Mouse (Mus musculus) heart, embryonic 16.5 days (tissue): ENCODE results near the gene Masp1. TPM values are rescaled to one million over a fixed set of nuclear protein-coding genes. Genes with fewer than 3 reads are reported as not detected.
A peak's percentile ranks its signal among the peaks of the same experiment; 100 is the strongest.

Experiments
- ATAC-seq: fragments of 200-750 bp; cut with Nextera tagmentation; replicated peaks from 2 replicates; pipeline ENCODE4 v1.8.0; 2017; ENCODE audit warnings: moderate number of reproducible peaks; ENCODE audit not compliant: insufficient read depth, low FRiP score; ENCODE audit errors: extremely low read depth
- H3K27ac ChIP-seq: fragments of 300-500 bp; sonication (generic); 2 replicates; pipeline ENCODE4 v1.5.1; 2014; ENCODE audit warnings: mild to moderate bottlenecking, low read length, control low read depth, moderate library complexity
- H3K27me3 ChIP-seq: fragments of 300-500 bp; sonication (generic); 2 replicates; pipeline ENCODE4 v1.6.1; 2014; ENCODE audit warnings: low read length, mixed read lengths; ENCODE audit not compliant: control insufficient read depth, insufficient read depth
- H3K36me3 ChIP-seq: fragments of 300-500 bp; sonication (generic); 2 replicates; pipeline ENCODE4 v1.6.1; 2014; ENCODE audit not compliant: control insufficient read depth, insufficient read depth
- H3K4me1 ChIP-seq: fragments of 300-500 bp; sonication (generic); 2 replicates; pipeline ENCODE4 v1.6.1; 2014; ENCODE audit warnings: low read length, mixed read lengths; ENCODE audit not compliant: control insufficient read depth, insufficient read depth
- H3K4me2 ChIP-seq: fragments of 300-500 bp; sonication (generic); 2 replicates; pipeline ENCODE4 v1.6.1; 2014; ENCODE audit warnings: low read depth, mild to moderate bottlenecking, control low read depth, low read length
- H3K4me3 ChIP-seq: fragments of 300-500 bp; sonication (generic); 2 replicates; pipeline ENCODE4 v1.5.1; 2014; ENCODE audit warnings: mild to moderate bottlenecking, control low read depth, low read length
- H3K9ac ChIP-seq: fragments of 300-500 bp; sonication (generic); 2 replicates; pipeline ENCODE4 v1.6.1; 2014; ENCODE audit warnings: low read length, control low read depth
- H3K9me3 ChIP-seq: fragments of 300-500 bp; sonication (generic); replicated peaks from 2 replicates; pipeline ENCODE4 v1.6.1; 2016; ENCODE audit warnings: low read length; ENCODE audit not compliant: control insufficient read depth
- WGBS: fragments of 180-500 bp; shearing (Covaris S2); extraction: QIAGEN DNeasy Blood & Tissue Kit; methylation state at CpG from one replicate; pipeline ENCODE4 v1.1.7; 2014; 5-methylcytosine and 5-hydroxymethylcytosine counted together
- polyA plus RNA-seq: library from polyadenylated mRNA; unstranded; fragments of >200 nt; fragmentation: Nextera tagmentation; extraction: Ambion mirVana; gene quantifications from 2 replicates; pipeline ENCODE4 v1.2.1, GENCODE M21; 2015

Gene Masp1
- polyA plus RNA-seq, 1 experiment from 2014 or later: 13.8 TPM

DNA sequence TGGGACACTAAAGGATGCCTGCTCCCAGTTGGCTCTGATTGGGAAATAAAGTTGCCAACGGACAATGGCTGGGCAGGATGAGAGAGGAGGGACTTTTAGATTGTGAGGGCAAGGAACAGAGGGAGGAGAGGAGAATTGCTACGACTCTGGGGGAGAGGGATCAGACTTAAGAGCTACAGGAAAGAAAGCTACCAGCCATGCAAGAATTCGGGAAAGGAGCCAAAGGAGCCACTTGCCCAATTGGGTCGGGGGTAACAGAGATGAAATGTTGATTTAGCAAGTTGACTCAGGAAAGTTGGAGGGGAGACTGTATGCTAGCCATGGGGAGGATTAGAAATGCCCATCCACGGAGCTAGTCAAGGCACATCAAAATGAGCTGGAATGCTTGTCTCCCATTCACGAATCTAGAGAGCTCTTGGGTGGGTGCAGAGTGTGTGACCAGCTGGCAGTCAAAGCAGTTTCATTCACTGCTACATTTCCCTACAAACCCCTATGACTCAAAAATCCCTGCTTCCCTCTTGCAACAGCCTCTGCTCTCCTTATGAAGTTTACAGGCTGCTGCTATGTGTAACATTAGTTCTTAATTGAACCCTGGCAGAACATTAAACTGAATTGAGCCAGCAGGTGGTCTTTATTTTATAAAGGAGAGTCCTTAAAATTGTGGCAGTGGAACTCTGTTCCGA lies 61.6 kb downstream of the Masp1 start:
- ATAC-seq: no peak
- WGBS: 46% methylated on average over 7 of the region's 7 CpGs
- H3K4me2 ChIP-seq: no peak overlapping the region

DNA sequence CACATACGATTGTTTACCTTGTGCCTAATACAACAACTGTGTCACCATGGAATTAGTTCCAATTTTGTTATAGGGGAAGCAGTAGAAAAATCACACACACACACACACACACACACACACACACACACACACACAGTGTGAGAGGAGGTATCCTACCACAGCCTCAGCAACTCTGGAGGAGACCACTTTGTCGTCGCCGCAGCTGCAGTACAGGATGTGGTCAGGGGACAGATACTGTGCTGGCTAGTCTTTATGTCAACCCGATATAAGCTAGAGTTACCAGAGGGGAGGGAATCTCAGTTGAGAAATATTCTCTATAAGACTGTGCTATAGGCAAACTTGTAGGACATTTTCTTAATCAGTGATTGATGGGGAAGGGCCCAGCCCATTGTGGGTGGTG lies 63.3 kb downstream of the Masp1 start:
- H3K4me3 ChIP-seq: no peak overlapping the region
- ATAC-seq: no peak
- H3K9me3 ChIP-seq: no peaks in the 10 kb centered on the region
- H3K4me2 ChIP-seq: no peak overlapping the region
- no peak overlapping the region for H3K9ac ChIP-seq
- no peaks in the 10 kb centered on the region for H3K36me3 ChIP-seq
- 78% methylated on average over 5 of the region's 5 CpGs for WGBS
- 0 out of 2 replicates have a peak, but pooled peaks cover 2% of the 10 kb centered on the region for H3K4me1 ChIP-seq
- H3K27ac ChIP-seq: no peak overlapping the region
- no peaks in the 10 kb centered on the region for H3K27me3 ChIP-seq

More for the DNA sequence above, 61.6 kb downstream of the Masp1 start:
- H3K9me3 ChIP-seq: no peaks in the 10 kb centered on the region
- no peaks in the 10 kb centered on the region for H3K36me3 ChIP-seq
- 0 out of 2 replicates have a peak, but pooled peaks cover 2% of the 10 kb centered on the region for H3K4me1 ChIP-seq
- no peaks in the 10 kb centered on the region for H3K27me3 ChIP-seq
- H3K27ac ChIP-seq: no peak overlapping the region
- H3K9ac ChIP-seq: no peak overlapping the region
- H3K4me3 ChIP-seq: no peak overlapping the region

DNA sequence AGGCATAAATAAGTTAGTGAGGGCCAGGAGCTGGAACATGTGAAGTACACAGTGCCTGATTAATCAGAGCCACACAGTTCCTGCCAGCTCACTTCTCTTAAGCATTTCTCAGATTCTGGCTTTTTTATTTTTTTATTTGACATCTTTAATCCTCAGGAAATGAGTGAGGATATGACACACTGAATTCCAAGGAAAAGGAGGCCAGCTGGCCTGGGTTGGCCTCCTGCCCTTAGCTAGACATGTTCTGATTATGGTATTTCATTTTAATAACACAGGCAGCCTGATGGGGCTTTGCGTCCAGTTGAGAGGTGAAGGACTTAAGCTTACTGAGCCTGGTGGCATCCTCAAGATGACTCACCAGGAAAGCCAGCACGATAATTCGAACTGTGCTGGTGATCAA lies 64.1 kb downstream of the Masp1 start:
- Histone ChIP-seq H3K36me3 (no peaks in the 10 kb centered on the region), H3K27me3 (no peaks in the 10 kb centered on the region), H3K4me2 (no peak overlapping the region), H3K9ac (no peak overlapping the region), H3K4me1 (0 out of 2 replicates have a peak, but pooled peaks cover 2% of the 10 kb centered on the region), H3K9me3 (no peaks in the 10 kb centered on the region), H3K27ac (peak overlapping the region; percentile 51; the same call in 1 of the 2 replicates), H3K4me3 (no peak overlapping the region)
- peak; percentile 52; the same call in 1 of the 2 replicates for ATAC-seq
- 58% methylated on average over 3 of the region's 3 CpGs for WGBS

DNA sequence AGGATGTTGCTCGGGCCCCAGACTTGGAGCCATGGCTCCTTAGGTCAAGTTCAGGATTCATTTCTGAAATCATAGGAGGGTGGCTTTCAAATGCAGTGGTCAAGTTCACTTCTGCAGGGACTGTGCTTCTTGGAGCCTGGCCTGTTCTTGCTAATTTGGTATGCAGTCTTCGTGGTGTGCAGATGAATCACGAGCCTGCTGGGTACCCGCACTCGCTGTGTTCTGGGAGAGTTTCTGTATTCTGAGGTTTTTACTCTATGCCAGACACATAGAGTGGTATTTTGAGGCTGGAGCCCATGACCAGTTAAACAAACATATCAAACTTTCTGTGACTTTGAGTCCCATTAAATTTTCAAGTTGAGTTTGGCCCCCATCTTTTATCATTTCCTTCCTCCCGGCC lies 66.2 kb downstream of the Masp1 start:
- ATAC-seq: no peak
- 0 out of 2 replicates have a peak, but pooled peaks cover 2% of the 10 kb centered on the region for H3K4me1 ChIP-seq
- no peaks in the 10 kb centered on the region for H3K27me3 ChIP-seq
- 74% methylated on average over 6 of the region's 6 CpGs for WGBS
- no peaks in the 10 kb centered on the region for H3K36me3 ChIP-seq
- no peaks in the 10 kb centered on the region for H3K9me3 ChIP-seq
- no peak overlapping the region for H3K27ac ChIP-seq
- H3K4me3 ChIP-seq: no peak overlapping the region
- no peak overlapping the region for H3K9ac ChIP-seq
- H3K4me2 ChIP-seq: no peak overlapping the region

DNA sequence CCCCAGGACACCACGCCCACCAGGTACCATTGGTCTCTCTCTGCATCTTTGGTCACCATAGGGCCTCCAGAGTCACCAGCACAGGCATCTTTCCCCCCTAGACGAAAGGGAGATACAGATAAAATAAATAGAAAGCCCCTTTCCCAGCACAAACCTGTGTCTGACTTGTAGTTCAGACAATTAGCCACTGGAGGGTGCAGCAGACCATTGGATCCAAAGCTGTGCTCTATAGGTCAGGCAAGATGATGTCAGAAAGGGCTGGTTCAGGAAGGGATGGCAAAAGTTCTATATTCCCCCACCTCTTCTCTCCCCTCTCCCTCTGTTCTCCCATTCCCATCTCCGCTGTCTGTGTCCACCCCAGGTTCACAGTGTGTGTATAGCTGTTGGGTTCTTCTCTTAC lies 68.1 kb downstream of the Masp1 start:
- 19% methylated on average over 3 of the region's 3 CpGs for WGBS
- H3K9me3 ChIP-seq: no peaks in the 10 kb centered on the region
- ATAC-seq: no peak
- no peaks in the 10 kb centered on the region for H3K27me3 ChIP-seq
- H3K27ac ChIP-seq: no peak overlapping the region
- no peaks in the 10 kb centered on the region for H3K36me3 ChIP-seq
- H3K4me3 ChIP-seq: no peak overlapping the region
- no peak overlapping the region for H3K9ac ChIP-seq
- no peak overlapping the region for H3K4me2 ChIP-seq
- H3K4me1 ChIP-seq: 0 out of 2 replicates have a peak, but pooled peaks cover 2% of the 10 kb centered on the region

DNA sequence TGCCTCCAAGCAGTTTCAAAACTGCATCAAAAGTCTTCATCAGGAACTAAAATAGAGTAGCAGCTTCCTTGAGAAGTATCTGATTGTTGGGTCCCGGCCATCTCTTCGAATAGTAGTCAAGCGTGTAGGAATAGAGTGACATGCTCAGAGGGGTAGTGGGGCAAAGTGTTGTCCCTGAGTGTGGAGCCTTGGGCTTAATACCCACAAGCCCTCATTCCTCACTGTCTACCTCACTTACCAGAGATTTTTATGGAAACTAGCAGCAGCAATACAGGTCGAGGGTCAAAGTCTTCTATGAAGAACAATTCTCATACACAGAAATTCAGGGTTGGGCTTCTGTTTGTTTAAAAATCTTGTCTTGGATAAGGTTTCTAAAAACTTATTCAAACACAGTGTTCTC lies 69.8 kb downstream of the Masp1 start:
- WGBS: 75% methylated on average over 4 of the region's 4 CpGs
- no peak for ATAC-seq
- Histone ChIP-seq H3K4me2 (no peak overlapping the region), H3K9ac (no peak overlapping the region), H3K9me3 (no peaks in the 10 kb centered on the region), H3K27ac (no peak overlapping the region), H3K36me3 (no peaks in the 10 kb centered on the region), H3K27me3 (no peaks in the 10 kb centered on the region), H3K4me1 (no peaks in the 10 kb centered on the region), H3K4me3 (no peak overlapping the region)

DNA sequence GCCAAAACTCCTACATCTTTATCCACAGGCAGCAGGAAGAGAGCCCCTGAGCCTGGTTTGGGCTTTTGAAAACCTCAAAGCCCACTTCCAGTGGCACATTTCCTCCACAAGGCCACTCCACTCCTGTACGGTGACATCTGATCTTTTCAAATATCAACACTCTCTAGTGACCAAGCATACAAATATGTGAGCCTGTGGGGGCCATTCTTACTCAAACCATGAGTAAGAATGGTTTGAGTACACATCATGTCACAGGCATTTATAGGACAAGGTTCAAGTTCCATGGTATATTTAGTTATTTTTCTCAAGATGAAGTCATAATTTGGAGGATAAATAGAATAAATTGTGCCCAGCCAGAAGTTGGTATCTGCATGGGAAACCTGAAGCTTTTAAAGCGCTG lies 70.7 kb downstream of the Masp1 start:
- no peak for ATAC-seq
- 64% methylated on average over 2 of the region's 2 CpGs for WGBS
- Histone ChIP-seq H3K27ac (no peak overlapping the region), H3K9ac (no peak overlapping the region), H3K36me3 (no peaks in the 10 kb centered on the region), H3K9me3 (no peaks in the 10 kb centered on the region), H3K27me3 (no peaks in the 10 kb centered on the region), H3K4me3 (no peak overlapping the region), H3K4me1 (no peaks in the 10 kb centered on the region), H3K4me2 (no peak overlapping the region)

DNA sequence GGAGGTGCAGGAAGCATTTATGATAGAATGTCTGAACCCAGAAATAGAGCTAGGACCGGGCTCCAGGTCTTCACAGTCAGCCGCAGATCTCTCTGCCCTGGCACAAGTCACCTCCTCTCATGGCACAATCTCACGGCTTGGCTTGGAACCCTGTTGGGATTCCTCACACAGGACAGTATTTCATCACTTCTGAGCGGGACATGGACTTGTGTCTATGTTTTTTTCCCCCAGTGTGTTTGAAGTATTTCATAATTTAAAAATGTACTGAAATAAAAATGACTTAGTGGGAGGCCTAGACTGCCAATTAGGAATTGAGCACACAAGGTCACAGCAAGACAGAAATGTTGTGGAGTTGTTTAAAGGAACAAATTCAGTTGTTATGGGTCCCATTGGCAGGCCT lies 76.4 kb downstream of the Masp1 start:
- no peaks in the 10 kb centered on the region for H3K9me3 ChIP-seq
- no peak overlapping the region for H3K4me2 ChIP-seq
- WGBS: 68% methylated on average over 4 of the region's 4 CpGs
- H3K9ac ChIP-seq: no peak overlapping the region
- no peaks in the 10 kb centered on the region for H3K27me3 ChIP-seq
- no peak overlapping the region for H3K27ac ChIP-seq
- no peaks in the 10 kb centered on the region for H3K4me1 ChIP-seq
- H3K36me3 ChIP-seq: no peaks in the 10 kb centered on the region
- ATAC-seq: no peak
- no peak overlapping the region for H3K4me3 ChIP-seq

DNA sequence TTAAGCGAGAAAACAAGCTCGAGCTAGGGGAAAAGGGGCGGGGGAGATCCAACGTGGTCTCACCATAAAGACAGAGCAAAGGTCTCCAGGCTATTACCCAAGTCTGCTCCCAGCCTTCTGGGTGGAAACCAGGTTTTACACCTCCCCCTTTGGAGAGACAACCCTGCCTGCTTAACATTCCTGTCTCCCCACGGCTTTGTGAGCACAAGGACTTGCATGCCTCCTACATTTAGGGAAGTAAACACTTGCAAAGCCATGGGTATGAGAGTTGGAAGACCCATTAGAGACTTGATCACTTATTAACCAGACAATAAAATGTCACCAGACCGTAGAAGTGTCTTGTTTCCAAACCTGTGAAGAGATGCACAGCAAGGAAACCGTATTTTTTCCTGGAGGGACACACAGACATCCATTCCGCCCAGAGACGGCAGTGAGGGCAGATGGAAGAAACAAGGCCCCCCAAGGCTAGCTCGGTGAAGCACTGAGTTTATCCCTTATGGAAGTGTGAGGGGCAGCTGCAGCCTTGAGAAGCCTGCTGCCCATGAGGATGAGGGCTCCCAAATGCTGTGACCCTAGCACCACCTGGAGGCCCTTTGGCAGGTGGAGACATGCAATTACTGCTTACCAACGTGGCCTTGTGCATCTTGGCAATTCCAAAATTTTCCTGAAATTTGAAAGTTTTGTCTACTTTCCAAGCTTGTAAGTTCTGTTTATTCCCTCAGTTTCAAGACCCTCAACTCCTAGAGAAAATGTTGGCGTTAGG lies 83.0 kb downstream of the Masp1 start:
- Histone ChIP-seq H3K27me3 (no peaks in the 10 kb centered on the region), H3K4me2 (no peak overlapping the region), H3K36me3 (no peaks in the 10 kb centered on the region), H3K4me1 (peaks cover 2% of the 10 kb centered on the region; the same call in 1 of the 2 replicates), H3K9ac (no peak overlapping the region), H3K9me3 (no peaks in the 10 kb centered on the region), H3K27ac (no peak overlapping the region), H3K4me3 (no peak overlapping the region)
- 59% methylated on average over 12 of the region's 12 CpGs for WGBS
- no peak for ATAC-seq
